Mouse (Mus musculus) natural killer cell, adult 2 months (primary cell): ENCODE results near the gene Olfr1086.
"Not testable (repeated sequence)": the region's sequence is repeated elsewhere in the genome, so short reads cannot be mapped to it uniquely, and the experiment has no call there.

ENCODE experiments used
- DNase-seq, 2 experiments: peaks; one replicate each; pipeline ENCODE4 v3.0.0; 2022; ENCODE audit warnings: low spot score in 2 of 2

Olfr1086 gene

DNA sequence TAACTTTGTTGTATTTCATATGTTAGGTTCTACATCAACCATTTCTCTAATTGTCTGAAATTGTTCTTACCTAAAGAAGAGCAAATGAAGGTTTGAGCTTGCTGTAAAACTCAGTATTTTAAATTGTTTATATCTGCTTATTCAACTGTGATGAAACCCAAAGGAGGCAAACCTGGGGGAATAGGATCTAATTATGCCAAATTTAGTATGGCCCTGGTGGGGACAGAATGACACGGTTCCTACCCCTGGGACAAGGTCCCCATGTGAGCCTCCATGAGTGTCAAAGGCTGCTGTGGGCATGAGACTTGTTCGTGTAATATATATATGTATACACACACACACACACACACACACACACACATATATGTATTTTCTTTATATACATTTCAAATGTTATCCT lies at the start of gene Olfr1086:
Gene Olfr1086 (minus strand): TSS at position 101 of the 400 bp plus-strand sequence.
- no peak for DNase-seq

DNA sequence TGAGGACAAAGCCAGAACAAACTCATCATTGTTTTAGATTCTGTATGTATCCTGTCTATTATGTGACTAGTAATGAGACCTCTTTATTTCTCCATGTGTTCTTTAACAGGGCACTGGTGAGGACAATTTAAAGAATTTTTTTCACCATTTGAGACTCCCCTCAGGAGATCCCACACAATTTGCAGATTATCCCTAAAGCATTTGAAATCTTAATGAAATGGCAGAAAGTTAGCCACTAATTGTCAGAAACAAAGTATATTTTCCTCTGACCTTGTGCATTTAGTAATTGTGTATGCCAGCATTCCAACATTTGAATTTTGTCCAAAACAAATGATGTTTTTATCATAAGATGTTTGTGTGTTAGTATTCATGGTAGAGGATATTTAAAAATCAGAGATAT lies 18.4 kb upstream of the Olfr1086 start, which contains the start of gene Olfr1087:
Gene Olfr1087 (minus strand): TSS at position 101 of the 400 bp plus-strand sequence.
- DNase-seq: no peak

DNA sequence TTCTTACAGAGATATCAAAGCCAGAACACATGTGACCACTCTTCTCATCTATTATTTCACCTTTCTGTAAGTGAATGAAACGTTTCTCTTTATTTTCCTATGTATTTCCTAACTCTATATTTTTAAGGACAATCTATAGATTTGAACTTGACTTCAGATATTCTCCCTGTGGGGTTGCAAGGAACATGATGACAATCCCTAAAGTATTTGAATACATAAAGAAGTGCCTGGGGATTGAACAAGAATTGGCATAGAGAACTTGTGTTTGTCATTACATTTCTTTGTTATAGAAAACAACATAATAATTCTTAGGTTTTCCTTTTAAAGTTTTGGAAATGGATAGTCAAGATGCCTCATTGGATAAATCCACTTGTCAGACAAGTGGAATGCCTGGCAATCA lies 18.0 kb downstream of the Olfr1086 start, which contains the start of gene Olfr1085:
Gene Olfr1085 (minus strand): TSS at position 101 of the 400 bp plus-strand sequence.
- no peak for DNase-seq

DNA sequence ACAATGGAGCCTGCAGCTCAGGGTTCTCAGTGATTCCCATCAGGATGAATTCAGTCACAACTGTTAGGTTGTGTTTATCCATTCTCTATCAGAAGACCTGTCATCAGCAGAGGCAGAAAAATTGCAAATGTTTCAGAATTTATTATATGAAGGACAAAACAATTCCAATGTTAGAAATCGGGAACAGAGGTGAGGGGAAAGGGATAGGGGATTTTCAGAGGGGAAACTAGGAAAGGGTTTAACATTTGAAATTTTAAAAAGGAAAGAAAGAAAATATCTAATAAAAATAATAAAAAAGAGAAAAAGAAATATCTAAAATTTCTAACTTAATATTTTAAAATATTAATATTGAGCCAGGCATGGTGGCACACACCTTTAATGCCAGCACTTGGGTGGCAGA lies 40.3 kb downstream of the Olfr1086 start, which contains the start of gene Olfr1084:
Gene Olfr1084 (minus strand): TSS at position 101 of the 400 bp plus-strand sequence.
- DNase-seq: not testable (repeated sequence)
